In the genomic region with DNA sequence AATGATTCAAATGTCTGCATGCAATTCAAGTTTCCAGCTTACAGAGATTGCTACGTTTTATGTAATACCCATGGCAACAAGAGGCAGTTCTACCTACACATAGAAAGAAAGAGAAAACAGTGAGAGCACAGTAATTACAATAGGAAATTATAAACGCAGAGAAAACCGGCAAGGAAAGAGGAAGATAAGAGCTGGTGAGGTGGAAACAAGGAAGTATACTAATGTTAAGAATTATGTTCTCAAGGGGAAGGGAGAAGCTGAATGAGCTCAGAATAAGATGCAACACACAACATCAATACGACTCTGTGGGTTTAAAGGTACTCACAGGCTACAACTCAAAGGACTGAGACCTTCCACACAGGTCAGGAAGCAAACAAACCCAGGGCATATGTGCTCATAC, we compare ENCODE assay signal across 32 mouse cellular contexts. TPM values are rescaled to one million over a fixed set of nuclear protein-coding genes. Genes with fewer than 3 reads are reported as not detected.
DNase-seq lines count a peak whose midpoint lies in the region; ATAC-seq and TF ChIP-seq lines count a peak whose summit lies in the region.
"Had no signal": no experiment of that assay in that cellular context is flagged by ENCODE, and none has a peak within 500 bp of the region (broad histone marks: within the 10 kb centered on the region; RNA-seq: fewer than 3 reads in every experiment).

No protein-coding gene starts in this region.

- no peaks in the 10 kb centered on the region for H3K27me3 ChIP-seq in MEL (ENCODE audit: control insufficient read depth in 1 of 2, insufficient read depth in 2 of 2, low read length in 2 of 2)
- no peaks in the 10 kb centered on the region for H3K27me3 ChIP-seq in splenic B cell, adult 2 months (ENCODE audit: control insufficient read depth, insufficient read depth, low read length, poor library complexity, severe bottlenecking)
- H3K27me3 ChIP-seq in liver, embryonic 12.5 days (replicated peaks), result no peaks in the 10 kb centered on the region
- H3K27me3 ChIP-seq: embryonic facial prominence, embryonic 13.5 days; forebrain, embryonic 12.5 days; forebrain, embryonic 15.5 days; heart, embryonic 12.5 days; heart, embryonic 15.5 days; hindbrain, embryonic 13.5 days; intestine, embryonic 15.5 days; Patski had no signal

- H3K36me3 ChIP-seq in MEL (ENCODE audit: control insufficient read depth in 1 of 2, insufficient read depth in 2 of 2, low read length in 2 of 2), result peaks cover 2 to 12% of the 10 kb centered on the region in 2 experiments; a peak in 3 of 4 replicates
- H3K36me3 ChIP-seq in splenic B cell, adult 2 months (ENCODE audit: control insufficient read depth, insufficient read depth, low read length, poor library complexity, severe bottlenecking), result no peaks in the 10 kb centered on the region
- H3K36me3 ChIP-seq in liver, embryonic 12.5 days, result peaks cover 7% of the 10 kb centered on the region
- H3K36me3 ChIP-seq: forebrain, embryonic 12.5 days; heart, embryonic 15.5 days; intestine, embryonic 15.5 days had no signal

- H3K9ac ChIP-seq in MEL (ENCODE audit: control insufficient read depth, low read depth, low read length, poor library complexity, severe bottlenecking), result no peak overlapping the region
- H3K9ac ChIP-seq in liver, embryonic 12.5 days, result no peak overlapping the region
- H3K9ac ChIP-seq: embryonic facial prominence, embryonic 13.5 days; forebrain, embryonic 12.5 days; forebrain, embryonic 15.5 days; heart, embryonic 12.5 days; heart, embryonic 15.5 days; hindbrain, embryonic 13.5 days; intestine, embryonic 15.5 days had no signal

- no peak for TF ChIP-seq RAD21 in MEL (IDR thresholded peaks at IDR 0.05; ENCODE audit: low read depth, low read length)

- ATAC-seq in frontal cortex, adult (ENCODE audit: low TSS enrichment), result peak; percentile 64; the same call in 1 of the 2 replicates
- no peak for ATAC-seq in liver, embryonic 12.5 days
- ATAC-seq: forebrain, embryonic 15.5 days; hindbrain, embryonic 16.5 days; intestine, embryonic 15.5 days; Patski had no signal

- TF ChIP-seq CTCF in MEL (IDR thresholded peaks at IDR 0.05 in 2 of 3, conservative IDR thresholded peaks at IDR 0.05 in 1 of 3; ENCODE audit: control insufficient read depth in 1 of 3, insufficient read depth in 1 of 3, low read depth in 2 of 3, low read length in 3 of 3, poor library complexity in 1 of 3, severe bottlenecking in 1 of 3), result no peak

- no peak for TF ChIP-seq POLR2A in MEL (IDR thresholded peaks at IDR 0.05; ENCODE audit: control insufficient read depth in 1 of 2, insufficient read depth in 1 of 2, low read depth in 1 of 2, low read length in 2 of 2, poor library complexity in 1 of 2)

- WGBS in liver, embryonic 12.5 days (ENCODE audit: insufficient replicate concordance), result 48% methylated on average over 4 of the region's 4 CpGs

- H3K9me3 ChIP-seq in MEL (replicated peaks; ENCODE audit: insufficient read depth, low read length), result no peaks in the 10 kb centered on the region
- H3K9me3 ChIP-seq in liver, embryonic 12.5 days (replicated peaks), result no peaks in the 10 kb centered on the region
- H3K9me3 ChIP-seq: embryonic facial prominence, embryonic 10.5 days; embryonic facial prominence, embryonic 13.5 days; forebrain, embryonic 12.5 days; forebrain, embryonic 15.5 days; heart, embryonic 12.5 days; heart, embryonic 15.5 days; hindbrain, embryonic 10.5 days; hindbrain, embryonic 13.5 days; intestine, embryonic 15.5 days had no signal

- no peak for TF ChIP-seq EP300 in MEL (IDR thresholded peaks at IDR 0.05; ENCODE audit: low read depth in 1 of 2, low read length in 2 of 2)

- H3K4me1 ChIP-seq in MEL (ENCODE audit: control insufficient read depth in 1 of 2, insufficient read depth in 2 of 2, low read length in 2 of 2), result peaks cover 4 to 5% of the 10 kb centered on the region in 2 experiments; a peak in 3 of 4 replicates
- H3K4me1 ChIP-seq in liver, embryonic 12.5 days, result no peaks in the 10 kb centered on the region
- H3K4me1 ChIP-seq: embryonic facial prominence, embryonic 10.5 days; embryonic facial prominence, embryonic 13.5 days; forebrain, embryonic 12.5 days; forebrain, embryonic 15.5 days; heart, embryonic 12.5 days; heart, embryonic 15.5 days; hindbrain, embryonic 10.5 days; hindbrain, embryonic 13.5 days; intestine, embryonic 15.5 days had no signal

- no peak overlapping the region for H3K4me3 ChIP-seq in MEL (ENCODE audit: control insufficient read depth in 1 of 2, insufficient read depth in 1 of 2, low read depth in 2 of 2, low read length in 2 of 2)
- no peak overlapping the region for H3K4me3 ChIP-seq in liver, embryonic 12.5 days
- H3K4me3 ChIP-seq: embryonic facial prominence, embryonic 10.5 days; embryonic facial prominence, embryonic 13.5 days; erythroblast, embryonic 14.5 days; forebrain, embryonic 12.5 days; forebrain, embryonic 15.5 days; gastrocnemius, adult 2 months; heart, embryonic 12.5 days; heart, embryonic 15.5 days; hindbrain, embryonic 10.5 days; hindbrain, embryonic 13.5 days; intestine, embryonic 15.5 days had no signal

- no peaks in the 10 kb centered on the region; the same call in 1 of the 2 replicates for H3K79me2 ChIP-seq in MEL (ENCODE audit: control insufficient read depth, insufficient read depth, low read length, poor library complexity)

- no peak overlapping the region for H3K4me2 ChIP-seq in liver, embryonic 12.5 days
- H3K4me2 ChIP-seq: embryonic facial prominence, embryonic 13.5 days; forebrain, embryonic 12.5 days; forebrain, embryonic 15.5 days; heart, embryonic 12.5 days; heart, embryonic 15.5 days; hindbrain, embryonic 13.5 days; intestine, embryonic 15.5 days had no signal

- H3K27ac ChIP-seq in MEL (ENCODE audit: control insufficient read depth, low read depth, low read length), result no peak overlapping the region
- H3K27ac ChIP-seq in liver, embryonic 12.5 days, result no peak overlapping the region
- H3K27ac ChIP-seq: embryonic facial prominence, embryonic 10.5 days; embryonic facial prominence, embryonic 13.5 days; forebrain, embryonic 12.5 days; forebrain, embryonic 15.5 days; gastrocnemius, adult 2 months; heart, embryonic 15.5 days; hindbrain, embryonic 10.5 days; hindbrain, embryonic 13.5 days; intestine, embryonic 15.5 days had no signal

- no peak for DNase-seq in frontal cortex, postnatal 25 days (ENCODE audit: low spot score in 2 of 2)
- peak; percentile 65 for DNase-seq in MEL (ENCODE audit: low read depth, low spot score)
- DNase-seq in splenic B cell, adult 2 months (ENCODE audit: low read depth, low spot score), result peak; percentile 39
- no peak for DNase-seq in testis, postnatal 14 days (ENCODE audit: low spot score)
- DNase-seq: adrenal gland, postnatal 10 days; adrenal gland, postnatal 36 days; B cell, adult 2 months; cerebellum, adult 18-20 months; cerebellum, adult 9-11 months; cerebellum, postnatal 25 days; gastrocnemius, adult 2 months; gastrocnemius, postnatal 14 days; heart, adult 18-20 months; heart, postnatal 10 days; heart, postnatal 36 days had no signal

TF ChIP-seq in MEL, 35 proteins besides CTCF, POLR2A, EP300 and RAD21:
- TF ChIP-seq GATA1 (IDR thresholded peaks at IDR 0.05; ENCODE audit: low read depth, low read length), result peak; percentile 68
- no peak for TF ChIP-seq MAX (IDR thresholded peaks at IDR 0.05; ENCODE audit: low read length)

RNA-seq across cellular contexts. Expression of a gene that starts 29.6 kb away (rescaled TPM):
- 4.1 and 4.5 TPM in 2 replicates for total RNA-seq in MEL (2012; rRNA removed)
- 10 to 100 TPM in 1 of 2 experiments, 1 to 10 TPM in 1; 6.3 to 77.5 TPM for polyA plus RNA-seq in MEL (2012; ENCODE audit: insufficient read depth in 1 of 2, insufficient read length in 2 of 2, low read depth in 1 of 2, low replicate concordance in 2 of 2, missing spikeins in 1 of 2)
- 3.6 and 4.1 TPM in 2 replicates for polyA plus RNA-seq in liver, embryonic 12.5 days (2016; fragmentation: Nextera tagmentation; extraction: Ambion mirVana)

RNA-seq across cellular contexts. Expression of a gene that starts 56.0 kb away (rescaled TPM):
- total RNA-seq in MEL (2012; rRNA removed), result not detected in 2 replicates
- polyA plus RNA-seq in MEL (2012; ENCODE audit: insufficient read depth in 1 of 2, insufficient read length in 2 of 2, low read depth in 1 of 2, low replicate concordance in 2 of 2, missing spikeins in 1 of 2), result not detected
- polyA plus RNA-seq in liver, embryonic 12.5 days (2016; fragmentation: Nextera tagmentation; extraction: Ambion mirVana), result not detected in 2 replicates
- total RNA-seq: adrenal gland, adult 18-20 months; adrenal gland, postnatal 10 days; adrenal gland, postnatal 36 days; common myeloid progenitor, adult 5-6 weeks; gastrocnemius, adult 2 months; gastrocnemius, postnatal 14 days; heart, adult 18-20 months; heart, postnatal 10 days; heart, postnatal 36 days had no signal
- polyA plus RNA-seq: embryonic facial prominence, embryonic 10.5 days; embryonic facial prominence, embryonic 13.5 days; erythroblast, embryonic 14.5 days; forebrain, embryonic 12.5 days; forebrain, embryonic 15.5 days; gonadal fat pad, adult 2 months; heart, embryonic 12.5 days; heart, embryonic 15.5 days; hindbrain, embryonic 10.5 days; hindbrain, embryonic 13.5 days; hindbrain, embryonic 16.5 days; intestine, embryonic 15.5 days; Patski had no signal

Comparison
In these comparisons a context has a peak if more than half of its experiments do, and no peak if none do; other contexts are left out.
1. DNase-seq: peak in MEL (single experiment) and splenic B cell, adult 2 months (single experiment); none in frontal cortex, postnatal 25 days (0 of 2) and testis, postnatal 14 days (single experiment).